Comparison of ENCODE assay signal across 18 mouse cellular contexts in the genomic region with DNA sequence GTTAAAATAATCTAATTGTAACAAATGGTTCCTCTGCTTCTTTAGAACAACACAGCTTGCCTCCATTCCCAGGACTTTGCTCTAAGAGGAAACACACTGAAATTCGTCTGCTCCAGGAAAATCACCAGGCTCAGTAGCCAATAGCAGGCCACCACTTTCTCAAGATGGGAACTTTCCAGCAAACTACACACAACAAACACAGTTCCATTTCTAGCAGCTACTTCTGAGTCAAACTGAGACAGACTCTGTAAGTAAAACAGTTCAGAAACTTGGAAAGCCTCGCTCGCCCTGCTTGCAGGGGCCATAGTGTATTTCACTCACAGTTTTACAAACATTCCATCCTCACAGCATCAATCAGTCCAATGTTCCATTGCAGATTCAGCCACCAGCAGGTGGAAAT. TPM values are rescaled to one million over a fixed set of nuclear protein-coding genes. Genes with fewer than 3 reads are reported as not detected.
DNase-seq lines count a peak whose midpoint lies in the region; ATAC-seq lines count a peak whose summit lies in the region.
"Had no signal": no experiment of that assay in that cellular context is flagged by ENCODE, and none has a peak within 500 bp of the region (broad histone marks: within the 10 kb centered on the region; RNA-seq: fewer than 3 reads in every experiment).

No protein-coding gene starts in this region.

- 82% methylated on average over 3 of the region's 3 CpGs for WGBS in liver, embryonic 12.5 days (ENCODE audit: insufficient replicate concordance)
- WGBS in liver, embryonic 11.5 days = 70% methylated on average over 3 of the region's 3 CpGs
- 69% methylated on average over 3 of the region's 3 CpGs for WGBS in liver, embryonic 16.5 days (ENCODE audit: insufficient replicate concordance)

- H3K4me1 ChIP-seq in liver, embryonic 12.5 days = peaks cover 68% of the 10 kb centered on the region
- peaks cover 23% of the 10 kb centered on the region for H3K4me1 ChIP-seq in liver, embryonic 11.5 days (replicated peaks; ENCODE audit: control insufficient read depth, insufficient read depth, low read length)
- H3K4me1 ChIP-seq in liver, embryonic 16.5 days (ENCODE audit: control insufficient read depth, low read depth, low read length) = peaks cover 29% of the 10 kb centered on the region

- peak; percentile 80 for DNase-seq in heart, adult 11 months
- DNase-seq in heart, postnatal 36 days = no peak
- no peak for DNase-seq in liver, embryonic 11.5 days (ENCODE audit: low spot score)
- peak; percentile 27 for DNase-seq in fibroblast of lung, adult 2 months (ENCODE audit: low read depth)
- no peak for DNase-seq in cerebellum, adult 11 months
- no peak for DNase-seq in layer of hippocampus, postnatal 36 days
- DNase-seq: adrenal gland, postnatal 36 days; cerebellum, adult 18-20 months; cerebellum, postnatal 36 days; heart, adult 18-20 months; thymus, postnatal 25 days had no signal

- H3K27me3 ChIP-seq in liver, embryonic 12.5 days (replicated peaks) = no peaks in the 10 kb centered on the region
- no peaks in the 10 kb centered on the region for H3K27me3 ChIP-seq in liver, embryonic 11.5 days (replicated peaks; ENCODE audit: control insufficient read depth, insufficient read depth, low read length)
- no peaks in the 10 kb centered on the region for H3K27me3 ChIP-seq in liver, embryonic 16.5 days (ENCODE audit: control insufficient read depth, insufficient read depth, low read depth, low read length)
- H3K27me3 ChIP-seq: embryonic facial prominence, embryonic 15.5 days; forebrain, embryonic 12.5 days; heart, embryonic 15.5 days; lung, embryonic 15.5 days; midbrain, embryonic 15.5 days had no signal

- no peaks in the 10 kb centered on the region for H3K9me3 ChIP-seq in liver, embryonic 12.5 days (replicated peaks)
- no peaks in the 10 kb centered on the region for H3K9me3 ChIP-seq in liver, embryonic 11.5 days (ENCODE audit: control insufficient read depth, low read length)
- H3K9me3 ChIP-seq in liver, embryonic 16.5 days (replicated peaks; ENCODE audit: control insufficient read depth, low read length) = no peaks in the 10 kb centered on the region
- H3K9me3 ChIP-seq: embryonic facial prominence, embryonic 15.5 days; forebrain, embryonic 12.5 days; heart, embryonic 15.5 days; lung, embryonic 15.5 days; midbrain, embryonic 15.5 days had no signal

- intact Hi-C loops in heart, postnatal 36 days (cut with DNase I) = no loop called here

- no peak overlapping the region for H3K27ac ChIP-seq in liver, embryonic 12.5 days
- no peak overlapping the region for H3K27ac ChIP-seq in liver, embryonic 11.5 days (ENCODE audit: low read depth, low read length)
- peak overlapping the region; percentile 47 for H3K27ac ChIP-seq in liver, embryonic 16.5 days (ENCODE audit: low read length)
- H3K27ac ChIP-seq: embryonic facial prominence, embryonic 15.5 days; forebrain, embryonic 12.5 days; heart, embryonic 15.5 days; lung, embryonic 15.5 days; midbrain, embryonic 15.5 days had no signal

- H3K4me2 ChIP-seq in liver, embryonic 12.5 days = peak overlapping the region; percentile 95; the same call in 1 of the 2 replicates
- H3K4me2 ChIP-seq in liver, embryonic 11.5 days = no peak overlapping the region
- peak overlapping the region; percentile 91 for H3K4me2 ChIP-seq in liver, embryonic 16.5 days (ENCODE audit: low read depth, low read length)
- H3K4me2 ChIP-seq: embryonic facial prominence, embryonic 15.5 days; forebrain, embryonic 12.5 days; lung, embryonic 15.5 days; midbrain, embryonic 15.5 days had no signal

- peaks cover 9% of the 10 kb centered on the region; the same call in 1 of the 2 replicates for H3K36me3 ChIP-seq in liver, embryonic 12.5 days
- no peaks in the 10 kb centered on the region for H3K36me3 ChIP-seq in liver, embryonic 11.5 days (ENCODE audit: control insufficient read depth, insufficient read depth, low read length)
- H3K36me3 ChIP-seq in liver, embryonic 16.5 days (ENCODE audit: control insufficient read depth, insufficient read depth) = no peaks in the 10 kb centered on the region
- H3K36me3 ChIP-seq: embryonic facial prominence, embryonic 15.5 days; forebrain, embryonic 12.5 days; heart, embryonic 15.5 days; lung, embryonic 15.5 days; midbrain, embryonic 15.5 days had no signal

- H3K9ac ChIP-seq in liver, embryonic 12.5 days = 0 out of 2 replicates have a peak overlapping the region, but pooled peaks have one; percentile 4
- H3K9ac ChIP-seq in liver, embryonic 11.5 days (ENCODE audit: low read depth, low read length) = no peak overlapping the region
- no peak overlapping the region for H3K9ac ChIP-seq in liver, embryonic 16.5 days (ENCODE audit: low read depth, low read length)
- H3K9ac ChIP-seq: embryonic facial prominence, embryonic 15.5 days; forebrain, embryonic 12.5 days; heart, embryonic 15.5 days; lung, embryonic 15.5 days; midbrain, embryonic 15.5 days had no signal

- no peak for ATAC-seq in liver, embryonic 12.5 days
- ATAC-seq in liver, embryonic 11.5 days (replicated peaks; ENCODE audit: low FRiP score) = no peak
- no peak for ATAC-seq in liver, embryonic 16.5 days (ENCODE audit: low read depth)
- ATAC-seq: midbrain, embryonic 15.5 days had no signal

- no peak overlapping the region for H3K4me3 ChIP-seq in liver, embryonic 12.5 days
- H3K4me3 ChIP-seq in liver, embryonic 11.5 days (ENCODE audit: low read depth, low read length) = no peak overlapping the region
- H3K4me3 ChIP-seq in liver, embryonic 16.5 days (ENCODE audit: low read depth, low read length) = no peak overlapping the region
- H3K4me3 ChIP-seq: embryonic facial prominence, embryonic 15.5 days; forebrain, embryonic 12.5 days; heart, embryonic 15.5 days; lung, embryonic 15.5 days; midbrain, embryonic 15.5 days had no signal

RNA-seq across cellular contexts. Expression of gene Setd3, which starts 2.7 kb away (rescaled TPM):
- 10 to 100 TPM; 83.9 to 91.6 TPM for total RNA-seq in heart, postnatal 36 days (2021)
- polyA plus RNA-seq in liver, embryonic 12.5 days (2016; fragmentation: Nextera tagmentation; extraction: Ambion mirVana) = 71.3 and 76.4 TPM in 2 replicates
- polyA plus RNA-seq in liver, embryonic 11.5 days (2014; fragmentation: Nextera tagmentation; extraction: Ambion mirVana) = 73.3 and 77.0 TPM in 2 replicates
- 52.6 and 53.2 TPM in 2 replicates for polyA plus RNA-seq in liver, embryonic 16.5 days (2015; fragmentation: Nextera tagmentation; extraction: Ambion mirVana)
- 100 to 1,000 TPM; 136 to 150 TPM for total RNA-seq in layer of hippocampus, postnatal 36 days (2021)

RNA-seq across cellular contexts. Expression of gene Ccnk, which starts 3.0 kb away (rescaled TPM):
- 10 to 100 TPM; 28.8 to 30.5 TPM for total RNA-seq in heart, postnatal 36 days (2021)
- polyA plus RNA-seq in liver, embryonic 12.5 days (2016; fragmentation: Nextera tagmentation; extraction: Ambion mirVana) = 2.3 and 3.0 TPM in 2 replicates
- polyA plus RNA-seq in liver, embryonic 11.5 days (2014; fragmentation: Nextera tagmentation; extraction: Ambion mirVana) = 4.3 and 5.2 TPM in 2 replicates
- polyA plus RNA-seq in liver, embryonic 16.5 days (2015; fragmentation: Nextera tagmentation; extraction: Ambion mirVana) = 1.4 TPM in 2 replicates
- total RNA-seq in layer of hippocampus, postnatal 36 days (2021) = 10 to 100 TPM; 26.9 to 31.2 TPM

Comparison
In these comparisons a context has a peak if more than half of its experiments do, and no peak if none do; other contexts are left out.
1. DNase-seq: peak in heart, adult 11 months (single experiment) and fibroblast of lung, adult 2 months (single experiment); none in heart, postnatal 36 days (0 of 2), liver, embryonic 11.5 days (single experiment), cerebellum, adult 11 months (single experiment) and layer of hippocampus, postnatal 36 days (0 of 2).